Mouse (Mus musculus) testis, postnatal 14 days (tissue): ENCODE results near the gene Slc34a1.
"Not testable (repeated sequence)": the region's sequence is repeated elsewhere in the genome, so short reads cannot be mapped to it uniquely, and the experiment has no call there.

Experiments
- DNase-seq: peaks from one replicate; pipeline ENCODE4 v3.0.0; 2021; ENCODE audit warnings: low spot score

Gene Slc34a1

DNA sequence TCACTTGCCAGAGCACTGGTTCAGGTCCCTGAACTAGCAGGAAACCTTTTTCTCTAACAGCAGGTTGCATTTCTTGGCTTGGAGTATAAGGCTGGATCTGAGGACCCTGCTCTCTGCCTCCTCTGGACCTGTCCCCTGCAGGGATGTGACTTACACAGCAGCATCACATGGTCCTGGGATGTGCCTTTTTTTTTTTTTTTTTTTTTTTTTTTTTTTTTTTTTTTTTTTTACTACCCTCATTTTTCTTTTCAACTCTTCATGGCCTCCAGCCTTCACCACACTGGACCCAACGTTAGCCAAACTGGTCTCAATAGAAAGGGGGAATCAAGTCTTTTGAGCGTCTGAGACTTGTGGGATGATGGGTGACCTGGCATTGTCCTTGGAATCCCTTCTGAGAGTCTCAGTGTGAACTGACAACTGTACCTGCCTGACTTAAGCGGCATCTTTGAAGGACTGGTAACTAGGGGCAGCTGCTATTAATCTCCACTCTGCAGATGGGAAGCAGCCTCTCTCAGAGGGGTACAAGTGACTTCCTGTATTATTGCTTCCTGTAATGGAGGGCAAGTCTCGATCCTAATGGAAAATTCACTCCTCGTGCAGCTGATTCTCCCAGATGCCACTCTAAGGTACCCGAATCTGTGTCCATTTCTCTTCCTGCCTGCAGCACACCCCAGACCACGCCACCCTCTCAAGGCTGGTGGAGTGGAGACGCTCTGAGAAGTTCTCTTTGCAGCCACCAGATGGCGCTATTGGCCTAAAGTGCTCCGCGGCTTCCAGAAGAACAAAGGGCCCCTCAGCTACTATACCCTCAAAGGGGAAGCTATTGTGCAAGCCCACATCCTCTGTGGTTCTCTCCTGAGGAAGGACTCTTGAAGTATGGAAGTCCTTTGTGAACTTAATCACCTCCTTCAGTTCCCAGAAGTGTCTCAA, 7.1 kb downstream of the Slc34a1 start:
- DNase-seq = peak; percentile 67

DNA sequence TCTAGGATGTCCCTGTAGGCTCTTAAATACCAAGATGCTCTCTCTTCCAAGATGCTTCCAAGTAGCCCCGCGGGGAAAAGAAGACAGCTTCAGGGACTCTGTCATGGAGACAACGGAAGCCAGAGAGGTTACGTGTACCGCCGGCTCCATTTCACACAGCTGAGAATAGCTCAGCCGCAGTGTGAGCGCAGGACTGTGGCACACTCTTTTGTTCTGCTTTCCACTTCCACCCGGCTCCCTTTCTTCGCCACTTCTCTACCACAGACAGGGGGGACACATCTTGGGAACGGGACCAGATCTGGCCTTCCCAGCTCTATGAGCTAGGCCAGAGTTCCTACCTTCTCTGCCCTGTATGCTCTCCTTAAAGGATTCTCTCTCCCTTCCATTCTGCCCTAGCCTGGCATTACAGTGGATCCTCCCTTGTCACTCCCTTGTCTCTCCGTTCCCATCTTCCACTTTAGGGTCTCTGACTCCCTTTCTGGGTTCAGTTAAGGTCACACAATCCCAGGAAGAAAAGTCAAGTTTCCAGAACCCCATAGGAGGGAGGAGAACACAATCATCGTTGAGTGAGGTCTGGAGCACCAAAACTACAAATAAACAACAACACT, 7.9 kb downstream of the Slc34a1 start:
- no peak for DNase-seq

DNA sequence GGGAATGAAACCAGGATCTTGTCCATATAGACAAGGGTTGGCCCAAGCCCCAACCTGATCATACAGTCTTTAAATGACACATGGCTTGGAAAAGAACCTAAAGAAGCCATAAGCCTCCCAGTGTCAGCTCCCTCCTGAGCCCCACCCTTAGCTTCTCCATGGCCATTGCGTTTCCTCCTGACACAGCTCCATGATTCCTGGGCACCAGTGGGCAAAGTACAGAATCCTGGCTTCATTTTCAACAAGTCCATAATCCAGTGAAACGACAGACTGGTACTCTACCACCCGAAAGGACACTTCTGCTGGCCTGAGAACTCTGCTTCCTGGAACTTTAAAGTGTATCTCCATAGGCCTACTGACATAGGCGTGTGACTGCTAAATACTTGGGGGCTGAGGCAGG, 9.4 kb downstream of the Slc34a1 start:
- no peak for DNase-seq

DNA sequence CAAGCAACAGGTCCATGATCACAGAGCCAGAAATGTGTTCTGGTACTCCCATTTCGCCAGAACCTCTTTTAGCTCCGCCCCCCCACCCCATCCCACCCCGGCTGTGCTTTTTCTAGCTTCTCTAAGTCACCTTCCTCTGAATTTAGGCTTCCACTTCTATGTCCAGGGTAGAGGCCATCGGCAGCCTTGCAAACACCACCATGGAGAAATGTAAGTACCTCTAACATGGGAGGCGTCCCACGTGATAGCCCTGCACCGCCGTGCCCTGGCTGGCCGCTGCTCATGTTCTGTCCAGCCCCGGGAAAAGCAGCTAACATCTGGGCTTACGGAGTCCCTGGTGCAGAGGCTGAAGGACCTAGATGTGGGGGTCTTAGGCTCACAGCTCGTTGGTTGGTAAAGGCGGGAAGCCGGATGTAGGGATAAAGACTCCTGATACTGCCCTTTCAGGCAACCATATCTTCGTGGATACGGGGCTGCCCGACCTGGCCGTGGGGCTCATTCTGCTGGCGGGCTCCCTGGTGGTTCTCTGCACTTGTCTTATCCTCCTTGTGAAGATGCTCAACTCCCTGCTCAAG, 10.6 kb downstream of the Slc34a1 start:
- no peak for DNase-seq

DNA sequence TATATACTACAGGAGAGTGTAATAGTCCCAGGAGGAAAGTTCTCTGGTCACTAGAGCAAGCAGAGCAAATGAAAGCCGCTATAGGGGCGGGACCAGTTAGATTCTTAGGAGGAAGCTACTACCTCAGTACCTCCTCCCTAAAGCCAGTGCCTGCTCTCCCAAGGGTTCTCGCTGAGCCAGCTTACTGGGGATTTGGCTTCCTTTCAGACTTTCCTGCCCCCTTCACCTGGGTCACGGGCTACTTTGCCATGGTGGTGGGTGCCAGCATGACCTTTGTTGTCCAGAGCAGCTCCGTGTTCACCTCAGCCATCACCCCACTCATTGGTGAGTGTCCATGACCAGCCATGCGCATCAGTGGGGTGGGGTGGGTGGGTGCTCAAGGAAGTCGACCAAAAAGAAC, 13.8 kb downstream of the Slc34a1 start:
- DNase-seq = no peak

DNA sequence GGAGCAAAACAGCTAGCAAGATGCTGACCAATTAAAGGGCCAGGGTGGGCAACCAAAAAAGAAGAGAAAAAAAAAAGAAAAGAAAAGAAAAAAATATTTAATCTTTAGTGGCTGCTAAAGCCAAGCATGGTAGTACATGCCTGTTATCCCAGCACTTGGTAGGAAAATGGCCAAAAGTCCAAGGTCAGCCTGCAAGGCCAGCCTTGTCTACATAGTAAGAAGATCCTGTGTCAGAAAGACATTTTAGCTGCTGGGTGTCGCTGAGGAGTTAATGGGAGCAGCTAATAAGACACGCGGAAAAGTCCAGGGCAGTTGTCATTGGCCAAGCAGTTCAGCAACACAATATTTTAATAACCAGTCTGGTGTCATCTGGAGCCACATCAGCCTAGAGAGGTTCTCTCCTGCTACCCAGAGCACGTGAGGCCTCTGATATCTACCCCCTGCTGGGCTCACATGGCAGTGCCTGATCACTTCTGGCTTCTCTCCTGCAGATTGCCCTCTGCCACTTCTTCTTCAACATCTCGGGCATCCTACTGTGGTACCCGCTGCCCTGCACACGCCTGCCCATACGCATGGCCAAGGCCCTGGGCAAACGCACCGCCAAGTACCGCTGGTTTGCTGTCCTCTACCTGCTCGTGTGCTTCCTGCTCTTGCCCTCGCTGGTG, 14.8 kb downstream of the Slc34a1 start:
- no peak for DNase-seq

DNA sequence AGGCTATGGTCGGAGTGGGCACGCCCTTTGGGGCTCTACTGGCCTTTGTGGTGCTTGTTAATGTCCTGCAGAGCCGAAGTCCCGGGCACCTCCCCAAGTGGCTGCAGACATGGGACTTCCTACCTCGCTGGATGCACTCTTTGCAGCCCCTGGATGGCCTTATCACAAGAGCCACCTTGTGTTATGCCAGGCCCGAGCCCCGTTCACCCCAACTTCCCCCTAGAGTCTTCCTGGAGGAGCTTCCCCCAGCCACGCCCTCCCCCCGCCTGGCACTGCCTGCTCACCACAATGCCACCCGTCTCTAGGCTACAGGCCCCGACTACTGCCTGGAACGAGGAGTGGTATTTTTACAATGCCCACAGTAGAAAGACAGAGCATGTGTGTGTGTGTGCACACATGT, 15.3 kb downstream of the Slc34a1 start:
- DNase-seq = no peak

DNA sequence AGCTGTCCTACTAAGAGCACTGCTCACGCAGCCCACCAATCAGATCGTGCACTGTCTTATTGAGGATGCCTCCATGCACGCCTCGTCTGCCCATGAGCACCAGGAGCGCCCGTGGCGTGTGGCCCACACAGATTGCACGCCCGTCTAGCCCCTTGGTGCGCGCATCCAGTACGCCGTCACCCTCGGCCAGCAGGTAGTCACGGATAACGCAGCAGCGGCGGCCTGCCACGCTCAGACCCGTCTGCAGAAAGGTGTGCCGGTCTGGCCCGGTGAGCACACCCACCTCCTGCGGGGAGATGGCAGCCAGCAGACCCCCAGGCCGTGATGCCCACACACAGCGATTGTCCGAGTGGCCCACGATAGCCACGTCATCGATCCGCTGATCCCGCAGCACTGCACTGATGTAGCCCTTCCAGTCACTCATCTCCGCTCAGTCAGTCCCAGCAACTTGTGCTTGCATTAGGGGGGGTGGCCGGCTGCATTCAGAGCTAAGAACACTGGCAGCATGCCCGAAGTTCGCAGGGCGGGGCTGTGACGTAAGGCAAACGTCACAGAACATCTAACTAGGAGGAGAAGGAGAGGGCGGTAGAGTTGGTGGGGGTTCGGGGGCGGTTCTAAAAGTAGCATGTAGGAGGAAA, 16.9 kb downstream of the Slc34a1 start, which contains the start of gene Pfn3:
Pfn3 (minus strand) TSS at position 490 of the 638 bp plus-strand sequence.
- peak; percentile 38 for DNase-seq

DNA sequence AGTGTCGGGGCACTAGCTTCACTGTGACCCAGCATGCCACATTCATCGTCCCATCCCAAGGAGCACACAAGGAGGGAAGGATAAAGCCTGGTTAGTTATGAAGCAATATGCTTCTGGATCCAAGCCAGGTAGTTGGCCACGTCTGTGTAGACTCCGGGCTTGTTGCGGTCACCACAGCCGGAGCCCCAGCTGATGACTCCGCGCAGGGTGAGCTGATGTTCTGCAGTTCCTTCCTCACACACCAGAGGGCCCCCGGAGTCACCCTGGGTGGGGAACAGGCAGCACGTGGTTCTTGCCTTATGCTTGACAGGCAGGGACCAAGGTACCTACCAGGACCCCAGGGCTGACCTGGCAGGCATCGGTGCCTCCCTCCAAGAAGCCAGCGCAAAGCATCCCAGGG, 20.0 kb downstream of the Slc34a1 start:
- peak; percentile 59 for DNase-seq

DNA sequence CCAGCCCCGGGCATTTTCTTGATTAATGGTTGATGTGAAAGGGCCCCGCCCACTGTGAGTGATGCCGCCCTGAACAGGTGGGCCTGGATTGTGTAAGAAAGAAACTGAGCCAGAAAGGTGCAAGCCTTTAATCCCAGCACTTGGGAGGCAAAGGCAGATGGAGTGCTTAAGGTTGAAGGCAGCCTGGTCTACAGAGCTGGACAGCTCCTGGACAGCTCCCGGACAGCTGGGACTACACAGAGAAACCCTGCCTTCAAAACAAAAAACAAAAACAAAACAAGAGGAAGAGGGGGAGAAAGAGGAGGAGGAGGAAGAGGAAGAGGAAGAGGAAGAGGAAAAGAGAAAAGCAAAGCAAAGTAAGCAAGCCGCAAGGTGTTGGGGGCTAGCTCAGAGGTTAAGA, 21.2 kb downstream of the Slc34a1 start:
- no peak for DNase-seq

DNA sequence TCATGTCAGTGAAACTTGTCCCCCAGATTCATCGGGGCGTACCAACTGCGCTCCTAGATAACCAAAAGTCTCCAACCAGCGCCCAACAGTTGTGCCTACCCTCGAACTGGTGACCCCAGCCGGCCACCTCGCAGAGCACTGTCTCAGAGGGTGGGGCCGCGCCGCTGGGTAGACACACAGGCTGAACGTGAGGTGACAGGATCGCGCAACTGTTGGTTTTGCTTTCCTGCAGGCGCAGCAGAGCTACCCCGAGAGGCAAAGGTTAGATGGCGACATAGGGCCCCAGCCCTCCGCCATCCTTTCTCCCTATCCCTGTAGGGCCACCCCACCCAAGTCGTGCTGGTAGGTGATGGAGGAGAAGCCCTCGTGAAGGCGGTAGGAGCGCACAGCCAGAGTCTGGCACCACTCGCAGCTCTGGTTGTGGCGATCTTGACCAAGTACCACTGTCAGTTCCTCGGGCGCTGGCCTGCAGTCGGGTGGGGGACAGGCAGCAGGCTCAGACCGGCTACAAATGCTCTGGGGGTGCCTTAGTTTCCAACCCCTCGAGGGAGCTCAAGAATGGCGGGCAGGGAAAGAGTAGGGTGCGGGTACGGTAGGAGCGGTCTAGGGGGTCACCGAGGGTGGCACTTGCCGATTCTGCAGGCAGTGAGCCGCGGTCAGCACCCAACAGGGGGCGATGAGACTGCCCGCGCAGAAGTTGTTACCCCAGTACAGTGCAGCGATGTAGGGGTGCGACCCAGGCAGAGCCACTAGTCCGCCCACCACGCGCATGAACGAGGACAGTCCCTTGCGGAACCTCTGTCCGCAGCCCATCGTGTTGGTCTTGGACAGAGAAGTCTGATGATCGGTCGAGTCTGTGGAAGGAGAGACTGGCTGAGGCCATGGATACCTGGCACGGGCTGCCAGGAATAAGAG, 22.3 kb downstream of the Slc34a1 start:
- DNase-seq = no peak

DNA sequence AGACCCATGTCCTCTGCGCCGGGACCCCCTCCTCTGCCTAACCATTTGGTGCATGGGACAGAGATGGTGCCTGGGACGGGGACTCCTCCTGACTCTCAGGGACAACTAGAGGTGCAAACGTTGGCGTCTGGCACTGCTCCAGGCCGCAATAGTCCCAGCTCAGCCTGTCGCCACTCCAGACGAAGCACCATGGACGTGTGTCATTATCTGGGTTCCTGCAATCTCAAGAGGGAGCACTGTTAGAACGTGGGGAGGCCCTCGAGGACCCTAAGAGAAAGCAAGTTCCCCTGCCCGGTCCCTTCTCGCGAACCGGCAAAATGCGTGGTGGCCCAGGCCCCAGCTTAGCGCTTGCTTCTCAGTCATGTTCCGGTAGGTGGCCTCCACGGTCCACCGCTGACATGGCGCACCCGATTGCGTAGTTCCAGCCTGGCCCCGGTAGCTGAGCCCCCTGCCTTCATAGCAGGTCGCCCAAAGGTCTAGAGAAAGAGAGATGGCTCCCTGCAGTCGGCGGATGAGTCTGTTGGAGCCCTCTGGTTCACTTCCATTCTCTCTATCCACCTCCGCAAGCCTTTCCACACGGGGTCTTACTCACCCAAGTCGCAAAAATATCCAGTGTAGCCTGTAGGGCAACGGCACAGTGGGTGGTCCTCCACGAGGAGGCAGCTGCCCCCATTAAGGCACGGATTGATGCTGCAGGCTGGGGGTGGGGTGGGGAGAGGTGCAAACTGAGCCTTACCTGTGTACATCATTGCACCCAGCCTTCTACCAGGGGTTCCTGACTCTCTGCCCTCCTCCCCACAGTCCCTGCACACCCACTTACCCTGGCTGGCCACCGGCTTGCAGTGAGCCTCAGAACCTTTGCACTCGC, 23.2 kb downstream of the Slc34a1 start:
- no peak for DNase-seq

DNA sequence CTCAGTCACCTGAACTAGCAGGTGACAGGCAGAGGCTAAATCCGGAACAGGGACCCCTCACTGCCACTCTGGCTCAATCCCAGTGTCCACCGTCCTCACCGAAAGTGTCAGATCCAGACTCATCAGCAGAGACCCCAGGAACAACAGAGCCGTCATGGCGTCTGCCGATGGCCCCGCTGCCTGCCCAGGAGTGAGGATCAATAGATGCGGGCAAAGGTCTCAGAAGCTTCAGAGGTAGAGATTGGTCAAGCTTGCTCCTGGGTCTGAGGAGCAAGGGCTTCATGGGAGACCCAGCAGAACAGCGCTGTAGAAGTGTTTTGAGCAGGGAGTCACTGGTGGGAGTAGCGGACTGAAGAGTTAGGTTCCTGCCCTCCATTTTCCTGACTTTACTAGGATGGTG, 28.6 kb downstream of the Slc34a1 start, which contains the start of gene F12:
F12 (minus strand) TSS at position 181 of the 400 bp plus-strand sequence.
- no peak for DNase-seq

DNA sequence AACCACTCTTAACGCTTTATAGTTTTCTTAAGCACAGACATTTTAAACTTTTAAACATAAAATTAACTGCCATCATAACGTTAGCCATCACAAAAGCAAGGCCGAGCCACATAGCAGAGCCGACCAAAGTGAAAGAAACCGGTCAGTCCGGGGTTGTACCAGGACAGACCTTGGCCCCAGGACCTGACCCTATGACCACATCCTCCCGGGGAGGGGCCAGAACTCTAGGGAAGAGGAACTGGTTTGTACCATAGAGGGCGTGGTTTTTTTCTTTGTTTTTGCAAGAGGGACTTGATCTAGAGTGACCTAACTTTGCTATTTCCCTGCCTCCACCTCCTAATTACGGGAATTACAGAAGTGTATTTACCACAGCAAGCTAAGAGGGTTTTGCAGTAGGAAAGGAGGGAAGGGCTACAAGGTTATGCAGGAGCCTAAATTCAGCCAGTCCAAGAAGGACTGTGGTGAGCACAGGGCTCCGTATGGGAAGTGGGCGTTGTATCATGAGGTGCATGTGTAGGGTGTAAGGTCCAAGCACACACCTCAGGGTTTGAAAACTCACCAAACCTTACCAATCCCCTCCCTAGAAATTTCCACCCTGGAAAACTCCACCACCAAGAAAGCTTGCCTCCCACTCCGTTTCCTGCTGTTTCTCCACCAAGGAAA, 31.4 kb downstream of the Slc34a1 start:
- peak; percentile 66 for DNase-seq

DNA sequence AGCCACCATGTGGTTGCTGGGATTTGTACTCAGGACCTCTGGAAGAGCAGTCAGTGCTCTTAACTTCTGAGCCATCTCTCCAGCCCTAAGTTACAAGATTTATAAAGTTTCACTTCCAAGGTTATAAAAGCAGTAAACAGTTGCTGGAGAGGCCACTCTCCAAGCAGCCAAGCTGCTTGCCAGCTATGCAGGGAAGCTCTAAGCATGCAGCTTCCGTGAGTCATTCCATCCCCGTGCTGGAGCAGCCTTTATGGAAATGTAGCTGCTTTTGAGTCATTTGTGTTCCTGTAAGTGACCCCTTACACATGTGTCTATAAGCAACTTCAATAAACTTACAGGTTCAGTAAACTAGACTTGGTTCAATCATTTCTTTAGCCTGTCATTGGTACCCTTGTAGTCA, 32.6 kb downstream of the Slc34a1 start:
- no peak for DNase-seq

DNA sequence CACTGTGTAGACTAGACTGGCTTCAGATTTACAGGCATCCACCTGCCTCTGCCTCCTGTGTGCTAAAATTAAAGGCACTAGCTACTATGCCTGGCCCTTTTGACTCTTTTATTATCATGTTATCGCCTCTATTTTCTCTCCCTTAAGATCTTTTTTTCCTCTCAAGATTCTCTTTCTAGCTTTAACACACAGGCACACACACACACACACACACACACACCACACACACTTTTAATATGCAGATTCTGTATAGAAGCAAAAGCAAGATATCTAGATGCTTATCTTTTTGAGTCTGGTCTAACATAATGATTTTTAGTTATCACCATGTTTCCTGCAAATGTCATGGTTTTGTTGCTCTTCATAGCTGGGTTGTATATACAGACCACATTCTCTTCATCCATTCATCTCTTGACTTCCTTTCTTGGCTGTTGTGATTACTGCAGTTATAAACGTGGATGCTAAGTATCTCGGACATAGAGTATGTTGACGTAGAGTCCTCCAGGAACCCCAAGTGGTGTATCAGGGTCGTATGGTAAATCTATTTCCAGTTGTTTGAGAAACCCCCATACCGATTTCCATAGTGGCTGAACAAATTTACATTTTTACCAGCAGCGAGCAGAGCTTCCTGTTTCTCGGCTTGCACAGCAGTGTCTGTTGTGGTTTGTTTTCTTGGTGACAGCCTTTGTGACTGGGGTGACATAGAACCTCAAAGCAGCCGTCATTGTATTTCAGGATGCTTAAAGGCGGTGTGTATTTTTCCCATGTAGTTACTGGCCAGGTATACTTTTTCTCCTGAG, 34.1 kb downstream of the Slc34a1 start:
- no peak for DNase-seq

DNA sequence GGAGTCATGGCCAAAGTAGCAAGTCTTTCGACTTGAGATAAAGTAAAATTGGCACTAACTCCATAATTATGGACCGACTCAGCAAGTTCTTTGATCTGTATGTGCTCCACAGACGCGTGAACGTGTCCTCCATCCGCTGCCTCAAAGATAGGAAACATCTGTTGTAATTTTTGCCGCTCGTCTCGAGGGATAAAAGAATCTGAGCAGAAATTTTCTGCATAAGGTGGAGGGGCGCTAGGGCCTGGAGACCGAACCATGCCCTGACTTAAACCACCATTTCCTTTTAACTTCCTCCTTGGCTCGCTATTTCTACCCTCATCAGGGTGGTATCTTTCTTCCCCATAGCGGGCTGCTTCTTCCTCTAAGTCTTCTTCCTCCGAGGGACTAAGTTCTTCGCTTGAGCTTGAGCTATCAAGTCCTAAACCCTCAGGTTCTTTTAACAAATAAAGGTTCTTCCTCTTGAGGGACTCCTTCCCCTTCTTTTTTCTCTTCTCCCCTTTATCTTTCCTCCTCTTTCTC, 39.2 kb downstream of the Slc34a1 start:
- DNase-seq = not testable (repeated sequence)

DNA sequence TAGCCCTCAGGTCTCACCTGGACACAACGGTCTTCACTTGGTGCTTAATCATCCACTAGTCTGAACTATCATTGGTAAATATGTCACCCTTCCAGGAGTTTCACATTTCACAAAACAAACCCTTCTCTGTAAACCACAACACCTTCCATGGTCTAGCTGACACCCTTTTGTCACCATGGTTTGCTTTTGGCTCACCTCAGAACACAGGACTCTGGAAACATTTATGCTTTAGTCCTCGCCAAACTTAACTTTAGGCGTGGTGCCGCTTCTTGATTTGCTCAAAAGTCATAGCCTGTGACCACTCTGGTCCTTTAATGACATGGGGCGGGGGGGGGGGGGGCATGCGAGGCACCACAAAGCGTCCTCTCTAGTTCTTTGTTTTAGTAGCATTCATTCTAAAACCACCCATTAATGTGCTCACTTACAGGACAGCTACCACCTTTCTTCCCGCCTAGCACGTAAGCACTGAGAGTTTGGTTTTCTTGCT, 45.9 kb downstream of the Slc34a1 start:
- no peak for DNase-seq
